Mouse (Mus musculus): Measurements from ENCODE around the gene Arl10. TPM values are rescaled to one million over a fixed set of nuclear protein-coding genes. Genes with fewer than 3 reads are reported as not detected.
A peak's percentile ranks its signal among the peaks of the same experiment; 100 is the strongest.

Arl10 gene
- polyA plus RNA-seq, 1 experiment from 2014 or later, result 15.9 TPM

GRCm38 (mm10) chr13:54616307-54616706, 41.5 kb downstream of the Arl10 start:
- Histone ChIP-seq H3K4me2 (ENCODE audit: low read depth, low read length) (no peak overlapping the region), H3K36me3 (ENCODE audit: control insufficient read depth, insufficient read depth) (no peaks in the 10 kb centered on the region), H3K27me3 (ENCODE audit: control insufficient read depth, insufficient read depth, low read length) (no peaks in the 10 kb centered on the region), H3K4me3 (ENCODE audit: low read length) (no peak overlapping the region), H3K4me1 (ENCODE audit: control insufficient read depth, insufficient read depth, low read length) (peaks cover 6% of the 10 kb centered on the region), H3K9ac (ENCODE audit: low read length) (no peak overlapping the region), H3K9me3 (replicated peaks; ENCODE audit: control insufficient read depth, low read length) (no peaks in the 10 kb centered on the region), H3K27ac (ENCODE audit: low read length) (no peak overlapping the region)
- whole genome bisulfite sequencing, result 78% methylated on average over 8 of the region's 8 CpGs
- no peak for ATAC-seq (replicated peaks; ENCODE audit: extremely low read depth, insufficient read depth, low FRiP score)

- Histone ChIP-seq H3K9ac (ENCODE audit: low read length) (no peak overlapping the region), H3K4me1 (ENCODE audit: control insufficient read depth, insufficient read depth, low read length) (peaks cover 3% of the 10 kb centered on the region; the same call in 1 of the 2 replicates), H3K4me3 (ENCODE audit: low read length) (no peak overlapping the region), H3K9me3 (replicated peaks; ENCODE audit: control insufficient read depth, low read length) (no peaks in the 10 kb centered on the region), H3K4me2 (ENCODE audit: low read depth, low read length) (no peak overlapping the region), H3K36me3 (ENCODE audit: control insufficient read depth, insufficient read depth) (no peaks in the 10 kb centered on the region), H3K27ac (ENCODE audit: low read length) (no peak overlapping the region), H3K27me3 (ENCODE audit: control insufficient read depth, insufficient read depth, low read length) (no peaks in the 10 kb centered on the region)
- ATAC-seq (replicated peaks; ENCODE audit: extremely low read depth, insufficient read depth, low FRiP score), result no peak
- WGBS, result 58% methylated on average over 6 of the region's 6 CpGs
Measured at GRCm38 (mm10) chr13:54616998-54617397, 42.2 kb downstream of the Arl10 start.

DNA sequence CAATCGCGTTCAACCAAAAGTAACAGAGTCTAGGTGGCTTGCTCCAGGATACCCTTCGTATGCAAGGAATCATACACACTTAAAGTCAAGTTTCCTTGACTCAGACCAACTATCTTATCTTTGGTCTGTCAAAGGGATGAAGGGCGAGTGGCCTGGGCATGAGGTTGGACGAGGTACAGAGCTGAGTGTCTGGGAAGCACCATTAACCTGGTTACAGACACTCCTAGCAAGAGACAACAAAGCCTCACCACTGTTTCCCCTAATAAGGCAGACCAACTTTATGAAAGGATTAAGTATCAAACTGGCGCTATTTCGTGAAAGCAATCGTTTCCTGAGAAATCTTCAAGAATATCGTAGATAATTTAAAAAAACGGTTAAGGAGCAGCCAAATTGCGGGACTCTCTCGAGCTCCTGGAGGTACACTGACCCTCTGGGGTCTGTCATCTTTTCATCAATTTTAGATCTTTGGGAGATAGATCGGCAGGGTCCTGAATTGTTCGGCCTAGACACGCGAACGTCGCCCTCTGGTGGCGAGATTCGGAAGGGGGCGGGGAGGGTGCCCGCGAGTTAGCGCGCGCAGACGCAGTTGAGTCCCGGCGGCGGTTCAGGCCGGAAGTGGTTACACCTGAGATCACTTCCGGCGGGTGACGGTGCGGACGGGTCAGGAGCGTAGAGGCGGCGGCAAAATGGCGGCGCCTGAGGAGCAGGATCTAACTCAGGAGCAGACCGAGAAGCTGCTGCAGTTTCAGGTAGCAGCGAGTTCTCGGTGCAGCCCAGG, 46.5 kb downstream of the Arl10 start, which contains the start of gene Faf2:
Faf2 (plus strand) TSS at position 630 of the 778 bp plus-strand sequence.
- Histone ChIP-seq H3K9ac (ENCODE audit: low read length) (peak within 1 kb of the TSS; percentile 99), H3K27ac (ENCODE audit: low read length) (peak within 1 kb of the TSS; percentile 89), H3K27me3 (ENCODE audit: control insufficient read depth, insufficient read depth, low read length) (no peaks in the 10 kb centered on the region), H3K4me3 (ENCODE audit: low read length) (peak within 1 kb of the TSS; percentile 76), H3K36me3 (ENCODE audit: control insufficient read depth, insufficient read depth) (no peaks in the 10 kb centered on the region), H3K4me2 (ENCODE audit: low read depth, low read length) (peak within 1 kb of the TSS; percentile 90), H3K9me3 (replicated peaks; ENCODE audit: control insufficient read depth, low read length) (no peaks in the 10 kb centered on the region), H3K4me1 (ENCODE audit: control insufficient read depth, insufficient read depth, low read length) (peaks cover 17% of the 10 kb centered on the region)
- WGBS, result 8% methylated on average over 44 of the region's 44 CpGs
- ATAC-seq (replicated peaks; ENCODE audit: extremely low read depth, insufficient read depth, low FRiP score), result peak; percentile 99

DNA sequence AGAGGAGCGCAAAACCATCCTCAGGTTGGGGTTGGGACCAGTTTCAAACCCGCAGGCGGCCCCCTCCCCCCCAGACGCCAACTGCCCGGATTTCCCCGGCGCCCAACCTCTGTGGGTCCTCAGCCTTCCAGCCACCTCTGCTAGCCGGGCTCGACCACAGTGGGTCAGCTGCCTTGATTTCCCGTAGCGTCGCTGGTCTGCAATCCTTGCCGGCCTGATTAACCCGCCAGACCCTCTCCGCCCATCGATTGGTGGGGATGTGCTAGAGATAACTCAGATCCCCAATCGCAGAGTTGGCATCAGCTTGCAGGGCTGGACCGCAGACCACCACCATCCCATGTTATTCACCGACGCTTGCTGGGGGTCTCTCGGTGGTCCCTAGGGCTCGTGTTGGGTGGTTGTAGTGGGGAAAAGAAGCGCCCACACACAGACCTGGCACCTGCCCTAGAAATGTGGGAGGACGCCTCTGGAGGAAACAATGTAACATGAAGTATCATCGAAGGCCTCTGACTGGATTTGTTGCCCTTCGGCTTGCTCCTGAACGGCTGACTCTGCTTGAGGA, 47.2 kb downstream of the Arl10 start:
- no peaks in the 10 kb centered on the region for H3K27me3 ChIP-seq (ENCODE audit: control insufficient read depth, insufficient read depth, low read length)
- peak overlapping the region; percentile 89 for H3K27ac ChIP-seq (ENCODE audit: low read length)
- under 1% methylated on average over 27 of the region's 27 CpGs for WGBS
- H3K4me3 ChIP-seq (ENCODE audit: low read length), result peak overlapping the region; percentile 76
- peak overlapping the region; percentile 99 for H3K9ac ChIP-seq (ENCODE audit: low read length)
- peak; percentile 53; the same call in 1 of the 2 replicates for ATAC-seq (replicated peaks; ENCODE audit: extremely low read depth, insufficient read depth, low FRiP score)
- peaks cover 17% of the 10 kb centered on the region for H3K4me1 ChIP-seq (ENCODE audit: control insufficient read depth, insufficient read depth, low read length)
- no peaks in the 10 kb centered on the region for H3K9me3 ChIP-seq (replicated peaks; ENCODE audit: control insufficient read depth, low read length)
- H3K4me2 ChIP-seq (ENCODE audit: low read depth, low read length), result peak overlapping the region; percentile 90
- no peaks in the 10 kb centered on the region for H3K36me3 ChIP-seq (ENCODE audit: control insufficient read depth, insufficient read depth)

DNA sequence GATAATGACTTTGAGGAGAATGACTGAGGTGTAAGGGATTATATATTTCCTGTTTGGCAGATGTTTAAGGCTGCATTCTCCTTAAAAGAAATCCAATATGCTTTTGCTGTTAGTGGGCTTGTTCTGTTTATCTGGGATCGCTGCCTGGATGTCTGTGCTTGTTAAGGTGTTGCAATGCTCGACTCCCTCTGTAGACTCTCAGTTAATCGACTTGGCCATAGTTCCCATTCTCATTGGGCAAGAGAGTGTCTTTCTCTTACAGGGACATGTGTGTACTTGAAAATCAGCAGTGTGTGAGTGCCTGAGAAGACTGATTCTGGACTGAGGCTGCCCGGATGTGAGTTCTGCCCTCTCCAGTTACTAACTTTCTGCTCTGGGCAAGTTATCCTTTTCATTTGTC, 54.3 kb downstream of the Arl10 start:
- no peak overlapping the region for H3K9ac ChIP-seq (ENCODE audit: low read length)
- no peaks in the 10 kb centered on the region for H3K27me3 ChIP-seq (ENCODE audit: control insufficient read depth, insufficient read depth, low read length)
- H3K4me3 ChIP-seq (ENCODE audit: low read length), result no peak overlapping the region
- no peaks in the 10 kb centered on the region for H3K36me3 ChIP-seq (ENCODE audit: control insufficient read depth, insufficient read depth)
- WGBS, result 66% methylated on average over 4 of the region's 4 CpGs
- no peak overlapping the region for H3K27ac ChIP-seq (ENCODE audit: low read length)
- no peaks in the 10 kb centered on the region for H3K9me3 ChIP-seq (replicated peaks; ENCODE audit: control insufficient read depth, low read length)
- no peak overlapping the region for H3K4me2 ChIP-seq (ENCODE audit: low read depth, low read length)
- ATAC-seq (replicated peaks; ENCODE audit: extremely low read depth, insufficient read depth, low FRiP score), result no peak
- 0 out of 2 replicates have a peak, but pooled peaks cover 2% of the 10 kb centered on the region for H3K4me1 ChIP-seq (ENCODE audit: control insufficient read depth, insufficient read depth, low read length)

Small RNA genes lying within 50 kb of the gene (microRNA-seq; reads per million reads assigned to microRNA genes)
- not detected for gene Gm24195

Other genes with a start within 250 kb of the Arl10 start
- 2.8 TPM in 2 replicates for gene Cplx2, start 203.7 kb upstream of the Arl10 start, polyA plus RNA-seq (2015; fragmentation: Nextera tagmentation; extraction: Ambion mirVana)
- 71.0 and 85.4 TPM in 2 replicates for gene Thoc3, start 106.2 kb upstream of the Arl10 start, polyA plus RNA-seq (2015; fragmentation: Nextera tagmentation; extraction: Ambion mirVana)
- gene Simc1, start 71.2 kb upstream of the Arl10 start, polyA plus RNA-seq (2015; fragmentation: Nextera tagmentation; extraction: Ambion mirVana), result 4.4 and 5.1 TPM in 2 replicates
- 136 and 137 TPM in 2 replicates for gene 4833439L19Rik, start 9.6 kb upstream of the Arl10 start, polyA plus RNA-seq (2015; fragmentation: Nextera tagmentation; extraction: Ambion mirVana)
- 55.0 and 56.7 TPM in 2 replicates for gene Nop16, start 15.1 kb downstream of the Arl10 start, polyA plus RNA-seq (2015; fragmentation: Nextera tagmentation; extraction: Ambion mirVana)
- gene Higd2a, start 15.2 kb downstream of the Arl10 start, polyA plus RNA-seq (2015; fragmentation: Nextera tagmentation; extraction: Ambion mirVana), result 272 and 295 TPM in 2 replicates
- gene Cltb, start 36.3 kb downstream of the Arl10 start, polyA plus RNA-seq (2015; fragmentation: Nextera tagmentation; extraction: Ambion mirVana), result 54.8 and 58.9 TPM in 2 replicates
- 39.8 and 42.7 TPM in 2 replicates for gene Faf2, start 46.8 kb downstream of the Arl10 start, polyA plus RNA-seq (2015; fragmentation: Nextera tagmentation; extraction: Ambion mirVana)
- gene Rnf44, start 118.9 kb downstream of the Arl10 start, polyA plus RNA-seq (2015; fragmentation: Nextera tagmentation; extraction: Ambion mirVana), result 42.7 and 46.5 TPM in 2 replicates
- gene Cdhr2, start 126.4 kb downstream of the Arl10 start, polyA plus RNA-seq (2015; fragmentation: Nextera tagmentation; extraction: Ambion mirVana), result 0.04 and 0.89 TPM in 2 replicates
- 0.04 TPM in 1 of 2 replicates, not detected in the other for gene Gprin1, start 174.9 kb downstream of the Arl10 start, polyA plus RNA-seq (2015; fragmentation: Nextera tagmentation; extraction: Ambion mirVana)
- gene Sncb, start 191.6 kb downstream of the Arl10 start, polyA plus RNA-seq (2015; fragmentation: Nextera tagmentation; extraction: Ambion mirVana), result not detected in 2 replicates
- gene Eif4e1b, start 209.0 kb downstream of the Arl10 start, polyA plus RNA-seq (2015; fragmentation: Nextera tagmentation; extraction: Ambion mirVana), result not detected in 2 replicates
- gene Tspan17, start 214.4 kb downstream of the Arl10 start, polyA plus RNA-seq (2015; fragmentation: Nextera tagmentation; extraction: Ambion mirVana), result 5.2 and 5.7 TPM in 2 replicates